Mouse (Mus musculus): ENCODE results near the gene Lama2. TPM values are rescaled to one million over a fixed set of nuclear protein-coding genes. Genes with fewer than 3 reads are reported as not detected.

Lama2 gene
- total and polyA plus RNA-seq, 2 experiments from 2014 or later, result 5.6 to 18.2 TPM

GRCm38 (mm10) chr10:26983583-26983982, 636.0 kb downstream of the Lama2 start:
- Histone ChIP-seq H3K4me2 (ENCODE audit: low read depth, low read length) (no peak overlapping the region), H3K36me3 (ENCODE audit: insufficient read depth, low read length) (no peaks in the 10 kb centered on the region), H3K9ac (replicated peaks; ENCODE audit: low read length) (no peak overlapping the region), H3K4me3 (ENCODE audit: low read length) (no peak overlapping the region), H3K27me3 (ENCODE audit: insufficient read depth, low read length) (no peaks in the 10 kb centered on the region), H3K27ac (no peak overlapping the region), H3K4me1 (ENCODE audit: insufficient read depth, low read length) (no peaks in the 10 kb centered on the region), H3K9me3 (ENCODE audit: low read length) (no peaks in the 10 kb centered on the region)
- DNase-seq (ENCODE audit: low spot score) (no peak), ATAC-seq (no peak)
- WGBS, result 94% methylated on average over 1 of the region's 1 CpGs
- no peak for TF ChIP-seq CTCF (IDR thresholded peaks at IDR 0.05; ENCODE audit: low read depth)

- Histone ChIP-seq H3K27ac (no peak overlapping the region), H3K9me3 (ENCODE audit: low read length) (no peaks in the 10 kb centered on the region), H3K36me3 (ENCODE audit: insufficient read depth, low read length) (no peaks in the 10 kb centered on the region), H3K4me2 (ENCODE audit: low read depth, low read length) (no peak overlapping the region), H3K4me3 (ENCODE audit: low read length) (no peak overlapping the region), H3K27me3 (ENCODE audit: insufficient read depth, low read length) (no peaks in the 10 kb centered on the region), H3K4me1 (ENCODE audit: insufficient read depth, low read length) (no peaks in the 10 kb centered on the region), H3K9ac (replicated peaks; ENCODE audit: low read length) (no peak overlapping the region)
- WGBS, result 84% methylated on average over 2 of the region's 2 CpGs
- no peak for TF ChIP-seq CTCF (IDR thresholded peaks at IDR 0.05; ENCODE audit: low read depth)
- ATAC-seq (no peak), DNase-seq (ENCODE audit: low spot score) (no peak)
Observed at GRCm38 (mm10) chr10:26982621-26983020, 636.9 kb downstream of the Lama2 start.

DNA sequence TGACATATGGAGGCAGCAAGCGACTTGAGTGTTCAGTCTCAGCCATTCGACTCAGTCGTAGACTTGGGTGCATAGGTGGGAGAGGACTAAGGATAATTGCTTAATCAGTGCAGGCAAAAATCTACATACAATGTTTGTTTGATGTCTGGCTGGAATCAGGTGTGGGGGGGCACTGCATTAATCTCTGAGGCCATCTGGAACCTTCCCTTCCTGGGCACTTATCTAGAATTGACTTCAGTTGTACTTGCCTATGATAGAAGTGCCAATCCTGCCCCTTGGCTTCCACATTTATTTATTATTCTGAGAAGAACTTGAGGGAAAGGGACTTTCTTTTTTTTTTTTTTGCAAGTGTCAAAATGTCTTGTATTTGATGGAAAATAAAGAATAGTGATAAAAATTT, 644.2 kb downstream of the Lama2 start:
- Histone ChIP-seq H3K27ac (no peak overlapping the region), H3K9me3 (ENCODE audit: low read length) (no peaks in the 10 kb centered on the region), H3K4me3 (ENCODE audit: low read length) (no peak overlapping the region), H3K36me3 (ENCODE audit: insufficient read depth, low read length) (no peaks in the 10 kb centered on the region), H3K27me3 (ENCODE audit: insufficient read depth, low read length) (no peaks in the 10 kb centered on the region), H3K4me1 (ENCODE audit: insufficient read depth, low read length) (no peaks in the 10 kb centered on the region), H3K9ac (replicated peaks; ENCODE audit: low read length) (no peak overlapping the region), H3K4me2 (ENCODE audit: low read depth, low read length) (no peak overlapping the region)
- no peak for DNase-seq (ENCODE audit: low spot score)
- no peak for ATAC-seq
- WGBS, result 98% methylated on average over 3 of the region's 3 CpGs
- no peak for TF ChIP-seq CTCF (IDR thresholded peaks at IDR 0.05; ENCODE audit: low read depth)

- no peaks in the 10 kb centered on the region for H3K4me1 ChIP-seq (ENCODE audit: insufficient read depth, low read length)
- no peaks in the 10 kb centered on the region for H3K27me3 ChIP-seq (ENCODE audit: insufficient read depth, low read length)
- H3K27ac ChIP-seq, result no peak overlapping the region
- ATAC-seq (no peak), DNase-seq (ENCODE audit: low spot score) (no peak)
- no peak for TF ChIP-seq CTCF (IDR thresholded peaks at IDR 0.05; ENCODE audit: low read depth)
- H3K4me2 ChIP-seq (ENCODE audit: low read depth, low read length), result no peak overlapping the region
- WGBS, result 86% methylated on average over 1 of the region's 1 CpGs
- H3K36me3 ChIP-seq (ENCODE audit: insufficient read depth, low read length), result no peaks in the 10 kb centered on the region
- no peaks in the 10 kb centered on the region for H3K9me3 ChIP-seq (ENCODE audit: low read length)
- H3K9ac ChIP-seq (replicated peaks; ENCODE audit: low read length), result no peak overlapping the region
- no peak overlapping the region for H3K4me3 ChIP-seq (ENCODE audit: low read length)
Observed at GRCm38 (mm10) chr10:26974224-26974623, 645.3 kb downstream of the Lama2 start.

DNA sequence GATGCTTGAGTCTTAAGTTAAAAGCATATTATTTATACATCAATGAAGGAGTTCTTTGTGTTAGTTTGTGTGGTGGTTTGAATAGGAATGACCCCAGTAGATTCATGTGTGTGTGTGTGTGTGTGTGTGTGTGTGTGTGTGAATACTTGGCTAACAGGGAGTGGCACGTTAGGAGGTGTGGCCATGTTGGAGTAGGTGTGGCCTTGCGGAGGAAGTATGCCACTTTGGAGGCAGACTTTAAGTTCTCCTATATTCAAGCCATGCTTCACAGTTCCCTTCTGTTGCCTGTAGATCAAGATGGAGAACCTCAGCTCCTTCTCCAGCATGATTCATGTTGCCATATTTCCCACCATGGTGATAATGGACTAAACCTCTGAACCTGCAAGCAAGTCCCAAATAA, 646.0 kb downstream of the Lama2 start:
- H3K27ac ChIP-seq, result no peak overlapping the region
- no peaks in the 10 kb centered on the region for H3K27me3 ChIP-seq (ENCODE audit: insufficient read depth, low read length)
- no peak for DNase-seq (ENCODE audit: low spot score)
- H3K9me3 ChIP-seq (ENCODE audit: low read length), result no peaks in the 10 kb centered on the region
- no peak for TF ChIP-seq CTCF (IDR thresholded peaks at IDR 0.05; ENCODE audit: low read depth)
- no peak overlapping the region for H3K4me2 ChIP-seq (ENCODE audit: low read depth, low read length)
- H3K4me1 ChIP-seq (ENCODE audit: insufficient read depth, low read length), result no peaks in the 10 kb centered on the region
- no peaks in the 10 kb centered on the region for H3K36me3 ChIP-seq (ENCODE audit: insufficient read depth, low read length)
- WGBS, result 94% methylated on average over 2 of the region's 2 CpGs
- no peak overlapping the region for H3K9ac ChIP-seq (replicated peaks; ENCODE audit: low read length)
- ATAC-seq, result no peak
- no peak overlapping the region for H3K4me3 ChIP-seq (ENCODE audit: low read length)

GRCm38 (mm10) chr10:26958513-26958912, 661.0 kb downstream of the Lama2 start:
- Histone ChIP-seq H3K27ac (no peak overlapping the region), H3K4me3 (ENCODE audit: low read length) (no peak overlapping the region), H3K4me2 (ENCODE audit: low read depth, low read length) (no peak overlapping the region), H3K27me3 (ENCODE audit: insufficient read depth, low read length) (no peaks in the 10 kb centered on the region), H3K9ac (replicated peaks; ENCODE audit: low read length) (no peak overlapping the region), H3K9me3 (ENCODE audit: low read length) (no peaks in the 10 kb centered on the region), H3K36me3 (ENCODE audit: insufficient read depth, low read length) (no peaks in the 10 kb centered on the region), H3K4me1 (ENCODE audit: insufficient read depth, low read length) (no peaks in the 10 kb centered on the region)
- ATAC-seq (no peak), DNase-seq (ENCODE audit: low spot score) (no peak)
- WGBS, result 80% methylated on average over 3 of the region's 3 CpGs
- TF ChIP-seq CTCF (IDR thresholded peaks at IDR 0.05; ENCODE audit: low read depth), result no peak

GRCm38 (mm10) chr10:26950448-26950847, 669.1 kb downstream of the Lama2 start:
- no peaks in the 10 kb centered on the region for H3K36me3 ChIP-seq (ENCODE audit: insufficient read depth, low read length)
- no peak overlapping the region for H3K4me3 ChIP-seq (ENCODE audit: low read length)
- H3K9me3 ChIP-seq (ENCODE audit: low read length), result no peaks in the 10 kb centered on the region
- no peak overlapping the region for H3K9ac ChIP-seq (replicated peaks; ENCODE audit: low read length)
- no peak overlapping the region for H3K27ac ChIP-seq
- ATAC-seq (no peak), DNase-seq (ENCODE audit: low spot score) (no peak)
- no peak for TF ChIP-seq CTCF (IDR thresholded peaks at IDR 0.05; ENCODE audit: low read depth)
- no peaks in the 10 kb centered on the region for H3K4me1 ChIP-seq (ENCODE audit: insufficient read depth, low read length)
- no peak overlapping the region for H3K4me2 ChIP-seq (ENCODE audit: low read depth, low read length)
- 86% methylated on average over 7 of the region's 7 CpGs for WGBS
- no peaks in the 10 kb centered on the region for H3K27me3 ChIP-seq (ENCODE audit: insufficient read depth, low read length)
